Mouse (Mus musculus): ENCODE results near the gene Cyp2j12.
"Not testable (repeated sequence)": the region's sequence is repeated elsewhere in the genome, so short reads cannot be mapped to it uniquely, and the experiment has no call there.

Cyp2j12 gene

GRCm38 (mm10) chr4:96140732-96141467, at the start of gene Cyp2j12:
Gene Cyp2j12, minus strand, starts transcription at chr4:96141152.
- DNase-seq (ENCODE audit: low spot score in 2 of 2), result no peak

GRCm38 (mm10) chr4:96189321-96189720, 48.4 kb upstream of the Cyp2j12 start:
- DNase-seq (ENCODE audit: low spot score in 2 of 2), result not testable (repeated sequence)

GRCm38 (mm10) chr4:96188671-96189070, 47.7 kb upstream of the Cyp2j12 start:
- not testable (repeated sequence) for DNase-seq (ENCODE audit: low spot score in 2 of 2)

- DNase-seq (ENCODE audit: low spot score in 2 of 2), result not testable (repeated sequence)
These were observed 47.2 kb upstream of the Cyp2j12 start for GRCm38 (mm10) chr4:96188146-96188545.

GRCm38 (mm10) chr4:96184716-96185115, 43.8 kb upstream of the Cyp2j12 start:
- not testable (repeated sequence) for DNase-seq (ENCODE audit: low spot score in 2 of 2)

GRCm38 (mm10) chr4:96162839-96163238, 21.9 kb upstream of the Cyp2j12 start:
- DNase-seq (ENCODE audit: low spot score in 2 of 2), result no peak

- DNase-seq (ENCODE audit: low spot score in 2 of 2), result no peak
These were observed 20.6 kb upstream of the Cyp2j12 start for GRCm38 (mm10) chr4:96161575-96161974.

GRCm38 (mm10) chr4:96139226-96139625, 1.7 kb downstream of the Cyp2j12 start:
- DNase-seq (ENCODE audit: low spot score in 2 of 2), result no peak

GRCm38 (mm10) chr4:96134246-96134645, 6.7 kb downstream of the Cyp2j12 start:
- DNase-seq (ENCODE audit: low spot score in 2 of 2), result no peak

GRCm38 (mm10) chr4:96096841-96097240, 44.1 kb downstream of the Cyp2j12 start:
- DNase-seq (ENCODE audit: low spot score in 2 of 2), result no peak

- DNase-seq (ENCODE audit: low spot score in 2 of 2), result no peak
These were observed 49.1 kb downstream of the Cyp2j12 start for GRCm38 (mm10) chr4:96091869-96092268.

- not testable (repeated sequence) for DNase-seq (ENCODE audit: low spot score in 2 of 2)
These were observed 51.5 kb downstream of the Cyp2j12 start for GRCm38 (mm10) chr4:96089356-96090048.

- DNase-seq (ENCODE audit: low spot score in 2 of 2), result no peak
These were observed 62.6 kb downstream of the Cyp2j12 start for GRCm38 (mm10) chr4:96078308-96078707.

- peak; percentile 8 to 35 for DNase-seq (ENCODE audit: low spot score in 2 of 2)
These were observed 63.5 kb downstream of the Cyp2j12 start, which contains the start of gene Cyp2j13 for GRCm38 (mm10) chr4:96077261-96078125. Gene Cyp2j13, minus strand, starts transcription at chr4:96077546.

- no peak for DNase-seq (ENCODE audit: low spot score in 2 of 2)
These were observed 78.9 kb downstream of the Cyp2j12 start for GRCm38 (mm10) chr4:96062045-96062444.

GRCm38 (mm10) chr4:96060106-96060505, 80.8 kb downstream of the Cyp2j12 start:
- DNase-seq (ENCODE audit: low spot score in 2 of 2), result no peak
